Mouse (Mus musculus) right cerebral cortex, postnatal 14 days (tissue): ENCODE results near the gene Fam171a2.
"Not testable (repeated sequence)": the region's sequence is repeated elsewhere in the genome, so short reads cannot be mapped to it uniquely, and the experiment has no call there.

Experiments
- DNase-seq: peaks from one replicate; pipeline ENCODE4 v3.0.0; 2022

Fam171a2 gene

GRCm38 (mm10) chr11:102433866-102434265 lies 13.6 kb downstream of the Fam171a2 start:
- DNase-seq, result no peak

- no peak for DNase-seq
Observed at GRCm38 (mm10) chr11:102432896-102433295, 14.6 kb downstream of the Fam171a2 start.

- DNase-seq, result no peak
Observed at GRCm38 (mm10) chr11:102432115-102432843, 15.2 kb downstream of the Fam171a2 start.

GRCm38 (mm10) chr11:102431728-102432114 lies 15.8 kb downstream of the Fam171a2 start:
- no peak for DNase-seq

GRCm38 (mm10) chr11:102431018-102431645 lies 16.4 kb downstream of the Fam171a2 start:
- peak; percentile 84 for DNase-seq

GRCm38 (mm10) chr11:102430121-102431017 lies 17.1 kb downstream of the Fam171a2 start, which contains the start of gene Grn:
Gene Grn (plus strand): TSS chr11:102430315.
- peak; percentile 79 for DNase-seq

GRCm38 (mm10) chr11:102429551-102429950 lies 17.9 kb downstream of the Fam171a2 start:
- no peak for DNase-seq

GRCm38 (mm10) chr11:102428981-102429540 lies 18.4 kb downstream of the Fam171a2 start:
- DNase-seq, result no peak

GRCm38 (mm10) chr11:102425555-102426316 lies 21.7 kb downstream of the Fam171a2 start:
- no peak for DNase-seq

- DNase-seq, result no peak
Observed at GRCm38 (mm10) chr11:102424666-102425065, 22.8 kb downstream of the Fam171a2 start.

GRCm38 (mm10) chr11:102421559-102421958 lies 25.9 kb downstream of the Fam171a2 start:
- DNase-seq, result no peak

- no peak for DNase-seq
Observed at GRCm38 (mm10) chr11:102418887-102419286, 28.6 kb downstream of the Fam171a2 start.

GRCm38 (mm10) chr11:102417160-102417559 lies 30.3 kb downstream of the Fam171a2 start:
- no peak for DNase-seq

- DNase-seq, result no peak
Observed at GRCm38 (mm10) chr11:102415034-102415802, 32.3 kb downstream of the Fam171a2 start.

GRCm38 (mm10) chr11:102413059-102413458 lies 34.4 kb downstream of the Fam171a2 start:
- DNase-seq, result no peak

- DNase-seq, result peak; percentile 91
Observed at GRCm38 (mm10) chr11:102411704-102412103, 35.8 kb downstream of the Fam171a2 start.

GRCm38 (mm10) chr11:102411061-102411460 lies 36.4 kb downstream of the Fam171a2 start:
- no peak for DNase-seq

- not testable (repeated sequence) for DNase-seq
Observed at GRCm38 (mm10) chr11:102410345-102410744, 37.1 kb downstream of the Fam171a2 start.

GRCm38 (mm10) chr11:102409795-102410330 lies 37.6 kb downstream of the Fam171a2 start:
- DNase-seq, result no peak

- DNase-seq, result no peak
Observed at GRCm38 (mm10) chr11:102408888-102409794, 38.3 kb downstream of the Fam171a2 start.
